Mouse (Mus musculus) frontal cortex, postnatal 36 days (tissue): ENCODE data around the gene Tas2r143.

ENCODE experiments used
- DNase-seq, 2 experiments: peaks; one replicate each; pipeline ENCODE4 v3.0.0; 2022; ENCODE audit warnings: low spot score in 2 of 2

Gene Tas2r143

GRCm38 (mm10) chr6:42397041-42397657 is 2.9 kb upstream of the Tas2r143 start:
- no peak for DNase-seq

- DNase-seq = no peak
Measured at GRCm38 (mm10) chr6:42398285-42398684, 1.8 kb upstream of the Tas2r143 start.

- no peak for DNase-seq
Measured at GRCm38 (mm10) chr6:42398998-42399397, 1.0 kb upstream of the Tas2r143 start.

GRCm38 (mm10) chr6:42405134-42405533 is 5.1 kb downstream of the Tas2r143 start, which contains the start of gene Tas2r135:
TSS of gene Tas2r135 (plus strand) at chr6:42405434.
- DNase-seq = no peak

- no peak for DNase-seq
Measured at GRCm38 (mm10) chr6:42419443-42419842, 19.4 kb downstream of the Tas2r143 start.

GRCm38 (mm10) chr6:42421439-42421838 is 21.4 kb downstream of the Tas2r143 start:
- no peak for DNase-seq

GRCm38 (mm10) chr6:42424472-42424871 is 24.4 kb downstream of the Tas2r143 start:
- DNase-seq = no peak

GRCm38 (mm10) chr6:42426337-42426736 is 26.3 kb downstream of the Tas2r143 start:
- DNase-seq = peak in 1 of 2 experiments; percentile 26

GRCm38 (mm10) chr6:42433554-42433953 is 33.5 kb downstream of the Tas2r143 start:
- DNase-seq = no peak

- no peak for DNase-seq
Measured at GRCm38 (mm10) chr6:42434446-42434845, 34.4 kb downstream of the Tas2r143 start, which contains the start of gene Tas2r126. TSS of gene Tas2r126 (plus strand) at chr6:42434535.

GRCm38 (mm10) chr6:42435490-42435889 is 35.5 kb downstream of the Tas2r143 start:
- DNase-seq = no peak

GRCm38 (mm10) chr6:42441395-42441794 is 41.4 kb downstream of the Tas2r143 start:
- DNase-seq = no peak

GRCm38 (mm10) chr6:42444491-42444890 is 44.5 kb downstream of the Tas2r143 start:
- no peak for DNase-seq

GRCm38 (mm10) chr6:42447381-42447780 is 47.3 kb downstream of the Tas2r143 start:
- no peak for DNase-seq
